In the genomic region with DNA sequence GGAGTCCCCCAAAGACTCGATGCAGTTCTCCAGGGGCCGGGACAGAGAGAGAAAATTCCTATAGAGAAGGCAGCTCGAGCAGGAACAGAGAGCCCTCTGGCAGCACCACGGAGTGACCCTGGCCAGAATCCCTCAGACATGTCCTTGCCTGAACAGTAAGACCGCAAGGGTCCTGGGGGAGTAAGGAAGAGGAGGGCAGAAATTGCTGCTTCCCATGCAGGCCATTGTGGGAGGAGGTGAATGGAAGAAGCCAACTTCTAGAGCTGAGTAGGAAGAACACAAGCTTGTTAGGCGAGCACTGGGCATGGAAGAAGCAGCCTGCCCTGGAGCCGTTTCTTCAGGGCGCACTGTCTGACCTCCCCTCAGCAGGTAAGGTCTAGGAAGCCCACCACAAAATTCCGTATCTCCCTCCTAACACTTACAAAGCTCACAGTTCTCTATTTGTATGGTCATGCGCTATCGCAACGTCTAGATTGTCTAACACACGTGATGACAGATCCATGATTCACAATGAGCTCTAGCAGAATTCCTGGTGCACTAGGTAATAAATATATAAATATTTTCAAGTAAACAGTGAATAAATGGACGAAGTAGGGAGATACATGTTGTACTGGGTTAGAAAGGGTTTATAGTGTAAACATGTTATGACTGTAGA, we compare ENCODE assay signal across 8 mouse cellular contexts. TPM values are rescaled to one million over a fixed set of nuclear protein-coding genes. Genes with fewer than 3 reads are reported as not detected.
A peak's percentile ranks its signal among the peaks of the same experiment; 100 is the strongest.
DNase-seq lines count a peak whose midpoint lies in the region; ATAC-seq lines count a peak whose summit lies in the region.

No protein-coding gene starts in this region.

- peak overlapping the region; percentile 14; the same call in 1 of the 2 replicates for H3K4me3 ChIP-seq in lung, embryonic 15.5 days
- H3K4me3 ChIP-seq in forebrain, embryonic 16.5 days (replicated peaks; ENCODE audit: low read length), result peak overlapping the region; percentile 7; the same call in 1 of the 2 replicates
- H3K4me3 ChIP-seq in hindbrain, embryonic 16.5 days (ENCODE audit: low read length), result no peak overlapping the region; the same call in 1 of the 2 replicates
- H3K4me3 ChIP-seq in neural tube, embryonic 11.5 days (ENCODE audit: low read depth, low read length), result no peak overlapping the region

- H3K9me3 ChIP-seq in lung, embryonic 15.5 days, result no peaks in the 10 kb centered on the region
- H3K9me3 ChIP-seq in forebrain, embryonic 16.5 days (ENCODE audit: control insufficient read depth, low read length), result peaks cover 2% of the 10 kb centered on the region; the same call in 1 of the 2 replicates
- peaks cover 3% of the 10 kb centered on the region; the same call in 1 of the 2 replicates for H3K9me3 ChIP-seq in hindbrain, embryonic 16.5 days (ENCODE audit: control insufficient read depth, low read length)
- no peaks in the 10 kb centered on the region for H3K9me3 ChIP-seq in neural tube, embryonic 11.5 days (ENCODE audit: control insufficient read depth, low read length)

- no peak overlapping the region for H3K9ac ChIP-seq in lung, embryonic 15.5 days
- H3K9ac ChIP-seq in forebrain, embryonic 16.5 days (replicated peaks; ENCODE audit: low read depth, low read length), result no peak overlapping the region; the same call in 1 of the 2 replicates
- 0 out of 2 replicates have a peak overlapping the region, but pooled peaks have one; percentile 23 for H3K9ac ChIP-seq in hindbrain, embryonic 16.5 days (ENCODE audit: low read depth, low read length)
- peak overlapping the region; percentile 18; the same call in 1 of the 2 replicates for H3K9ac ChIP-seq in neural tube, embryonic 11.5 days (ENCODE audit: low read length)

- H3K4me1 ChIP-seq in lung, embryonic 15.5 days, result peaks cover 12% of the 10 kb centered on the region; the same call in 1 of the 2 replicates
- peaks cover 12% of the 10 kb centered on the region for H3K4me1 ChIP-seq in forebrain, embryonic 16.5 days (replicated peaks; ENCODE audit: control insufficient read depth, insufficient read depth, low read length)
- H3K4me1 ChIP-seq in hindbrain, embryonic 16.5 days (ENCODE audit: control insufficient read depth, insufficient read depth, low read depth, low read length), result no peaks in the 10 kb centered on the region; the same call in 1 of the 2 replicates
- no peaks in the 10 kb centered on the region for H3K4me1 ChIP-seq in neural tube, embryonic 11.5 days (ENCODE audit: control insufficient read depth, insufficient read depth, low read length)

- no peak for ATAC-seq in lung, embryonic 15.5 days (ENCODE audit: borderline replicate concordance, extremely low read depth, low FRiP score, low TSS enrichment)
- ATAC-seq in forebrain, embryonic 16.5 days, result no peak
- no peak for ATAC-seq in hindbrain, embryonic 16.5 days
- ATAC-seq in neural tube, embryonic 11.5 days (ENCODE audit: insufficient read depth, low FRiP score, low TSS enrichment), result no peak

- peak overlapping the region; percentile 50 for H3K4me2 ChIP-seq in lung, embryonic 15.5 days
- H3K4me2 ChIP-seq in forebrain, embryonic 16.5 days (ENCODE audit: low read length), result peak overlapping the region; percentile 29
- H3K4me2 ChIP-seq in hindbrain, embryonic 16.5 days (ENCODE audit: low read length), result peak overlapping the region; percentile 48
- peak overlapping the region; percentile 39 for H3K4me2 ChIP-seq in neural tube, embryonic 11.5 days (ENCODE audit: low read depth)

- 62% methylated on average over 14 of the region's 14 CpGs for WGBS in lung, embryonic 15.5 days
- 73% methylated on average over 14 of the region's 14 CpGs for WGBS in forebrain, embryonic 16.5 days
- 71% methylated on average over 14 of the region's 14 CpGs for WGBS in hindbrain, embryonic 16.5 days
- WGBS in neural tube, embryonic 11.5 days, result 72% methylated on average over 14 of the region's 14 CpGs

- no peaks in the 10 kb centered on the region for H3K36me3 ChIP-seq in lung, embryonic 15.5 days
- H3K36me3 ChIP-seq in forebrain, embryonic 16.5 days (ENCODE audit: control insufficient read depth, insufficient read depth), result no peaks in the 10 kb centered on the region
- no peaks in the 10 kb centered on the region for H3K36me3 ChIP-seq in hindbrain, embryonic 16.5 days (ENCODE audit: control insufficient read depth, insufficient read depth, low read length)
- no peaks in the 10 kb centered on the region for H3K36me3 ChIP-seq in neural tube, embryonic 11.5 days (ENCODE audit: control insufficient read depth, insufficient read depth, low read length)

- H3K27ac ChIP-seq in lung, embryonic 15.5 days, result no peak overlapping the region
- H3K27ac ChIP-seq in forebrain, embryonic 16.5 days (ENCODE audit: low read length), result no peak overlapping the region
- H3K27ac ChIP-seq in hindbrain, embryonic 16.5 days (ENCODE audit: low read depth, low read length), result no peak overlapping the region
- H3K27ac ChIP-seq in neural tube, embryonic 11.5 days (ENCODE audit: low read depth, low read length), result no peak overlapping the region

- DNase-seq in lung, postnatal 4 days, result no peak
- DNase-seq in neural tube, embryonic 11.5 days (ENCODE audit: low spot score), result peak; percentile 23
- no peak for DNase-seq in layer of hippocampus, postnatal 36 days
- no peak for DNase-seq in cerebellum, adult 18-20 months
- no peak for DNase-seq in frontal cortex, postnatal 25 days (ENCODE audit: low spot score in 2 of 2)

- no peaks in the 10 kb centered on the region for H3K27me3 ChIP-seq in lung, embryonic 15.5 days
- no peaks in the 10 kb centered on the region for H3K27me3 ChIP-seq in forebrain, embryonic 16.5 days (replicated peaks; ENCODE audit: control insufficient read depth, insufficient read depth, low read length)
- H3K27me3 ChIP-seq in hindbrain, embryonic 16.5 days (replicated peaks; ENCODE audit: control insufficient read depth, insufficient read depth, low read length), result no peaks in the 10 kb centered on the region
- H3K27me3 ChIP-seq in neural tube, embryonic 11.5 days (ENCODE audit: control insufficient read depth, insufficient read depth, low read length), result no peaks in the 10 kb centered on the region

RNA-seq across cellular contexts. Expression of a gene that starts 32.9 kb away (rescaled TPM):
- polyA plus RNA-seq in lung, embryonic 15.5 days (2015; fragmentation: Nextera tagmentation; extraction: Ambion mirVana), result 10.7 and 11.1 TPM in 2 replicates
- polyA plus RNA-seq in forebrain, embryonic 16.5 days (2015; fragmentation: Nextera tagmentation; extraction: Ambion mirVana), result 8.5 and 8.6 TPM in 2 replicates
- 4.3 and 7.1 TPM in 2 replicates for polyA plus RNA-seq in hindbrain, embryonic 16.5 days (2015; fragmentation: Nextera tagmentation; extraction: Ambion mirVana)
- 10.3 and 10.4 TPM in 2 replicates for polyA plus RNA-seq in neural tube, embryonic 11.5 days (2014; fragmentation: Nextera tagmentation; extraction: Ambion mirVana)
- 1 to 10 TPM; 2.8 to 3.5 TPM for total RNA-seq in layer of hippocampus, postnatal 36 days (2021)

RNA-seq across cellular contexts. Expression of a gene that starts 33.3 kb away (rescaled TPM):
- polyA plus RNA-seq in lung, embryonic 15.5 days (2015; fragmentation: Nextera tagmentation; extraction: Ambion mirVana), result 15.5 and 15.6 TPM in 2 replicates
- 14.2 and 16.9 TPM in 2 replicates for polyA plus RNA-seq in forebrain, embryonic 16.5 days (2015; fragmentation: Nextera tagmentation; extraction: Ambion mirVana)
- 12.2 and 12.4 TPM in 2 replicates for polyA plus RNA-seq in hindbrain, embryonic 16.5 days (2015; fragmentation: Nextera tagmentation; extraction: Ambion mirVana)
- polyA plus RNA-seq in neural tube, embryonic 11.5 days (2014; fragmentation: Nextera tagmentation; extraction: Ambion mirVana), result 7.2 and 7.7 TPM in 2 replicates
- 10 to 100 TPM; 31.0 to 34.2 TPM for total RNA-seq in layer of hippocampus, postnatal 36 days (2021)

Comparison
In these comparisons a context has a peak if more than half of its experiments do, and no peak if none do; other contexts are left out.
1. H3K4me3 ChIP-seq: peak in lung, embryonic 15.5 days (single experiment) and forebrain, embryonic 16.5 days (single experiment); none in hindbrain, embryonic 16.5 days (single experiment) and neural tube, embryonic 11.5 days (single experiment).
2. H3K9ac ChIP-seq: peak in hindbrain, embryonic 16.5 days (single experiment) and neural tube, embryonic 11.5 days (single experiment); none in lung, embryonic 15.5 days (single experiment) and forebrain, embryonic 16.5 days (single experiment).
3. Peak in every context shown above with its lines, with median percentiles within 50 percentile points of each other: H3K4me2 ChIP-seq.